Mouse (Mus musculus): Measurements from ENCODE around the gene Nbl1. TPM values are rescaled to one million over a fixed set of nuclear protein-coding genes. Genes with fewer than 3 reads are reported as not detected.
A peak's percentile ranks its signal among the peaks of the same experiment; 100 is the strongest.

Gene Nbl1
- 27.6 and 31.1 TPM in 2 replicates for polyA plus RNA-seq (2015; fragmentation: Nextera tagmentation; extraction: Ambion mirVana)

- Histone ChIP-seq H3K36me3 (ENCODE audit: insufficient read depth, low read length) (no peaks in the 10 kb centered on the region), H3K27ac (ENCODE audit: low read length) (peak within 1 kb of the TSS; percentile 0; the same call in 1 of the 2 replicates), H3K9ac (replicated peaks; ENCODE audit: low read length) (peak within 1 kb of the TSS; percentile 89), H3K4me2 (replicated peaks; ENCODE audit: low read depth, low read length) (peak within 1 kb of the TSS; percentile 98), H3K4me1 (ENCODE audit: insufficient read depth, low read length) (peaks cover 27% of the 10 kb centered on the region), H3K27me3 (ENCODE audit: insufficient read depth, low read length) (peaks cover 8% of the 10 kb centered on the region), H3K4me3 (ENCODE audit: low read length) (peak within 1 kb of the TSS; percentile 53), H3K9me3 (ENCODE audit: low read length) (peaks cover 6% of the 10 kb centered on the region)
- under 1% methylated on average over 71 of the region's 105 CpGs for WGBS
- ATAC-seq (ENCODE audit: low FRiP score, low TSS enrichment), result peak; percentile 53
These were observed at the start of gene Nbl1 for GRCm38 (mm10) chr4:139092356-139093195. Nbl1 (minus strand) TSS chr4:139092993.

GRCm38 (mm10) chr4:139141785-139142184 lies 49.0 kb upstream of the Nbl1 start:
- 80% methylated on average over 6 of the region's 6 CpGs for WGBS
- no peaks in the 10 kb centered on the region for H3K27me3 ChIP-seq (ENCODE audit: insufficient read depth, low read length)
- no peak overlapping the region for H3K9ac ChIP-seq (replicated peaks; ENCODE audit: low read length)
- no peaks in the 10 kb centered on the region for H3K9me3 ChIP-seq (ENCODE audit: low read length)
- H3K27ac ChIP-seq (ENCODE audit: low read length), result no peak overlapping the region
- no peak for ATAC-seq (ENCODE audit: low FRiP score, low TSS enrichment)
- H3K4me2 ChIP-seq (replicated peaks; ENCODE audit: low read depth, low read length), result no peak overlapping the region
- H3K4me3 ChIP-seq (ENCODE audit: low read length), result no peak overlapping the region
- H3K36me3 ChIP-seq (ENCODE audit: insufficient read depth, low read length), result no peaks in the 10 kb centered on the region
- peaks cover 13% of the 10 kb centered on the region for H3K4me1 ChIP-seq (ENCODE audit: insufficient read depth, low read length)

GRCm38 (mm10) chr4:139140267-139140666 lies 47.5 kb upstream of the Nbl1 start:
- no peak overlapping the region for H3K27ac ChIP-seq (ENCODE audit: low read length)
- no peak overlapping the region for H3K4me3 ChIP-seq (ENCODE audit: low read length)
- H3K9me3 ChIP-seq (ENCODE audit: low read length), result no peaks in the 10 kb centered on the region
- 57% methylated on average over 2 of the region's 2 CpGs for WGBS
- peaks cover 13% of the 10 kb centered on the region for H3K4me1 ChIP-seq (ENCODE audit: insufficient read depth, low read length)
- H3K9ac ChIP-seq (replicated peaks; ENCODE audit: low read length), result no peak overlapping the region
- H3K4me2 ChIP-seq (replicated peaks; ENCODE audit: low read depth, low read length), result no peak overlapping the region
- H3K27me3 ChIP-seq (ENCODE audit: insufficient read depth, low read length), result no peaks in the 10 kb centered on the region
- no peak for ATAC-seq (ENCODE audit: low FRiP score, low TSS enrichment)
- H3K36me3 ChIP-seq (ENCODE audit: insufficient read depth, low read length), result no peaks in the 10 kb centered on the region

- 91% methylated on average over 2 of the region's 2 CpGs for WGBS
- Histone ChIP-seq H3K36me3 (ENCODE audit: insufficient read depth, low read length) (no peaks in the 10 kb centered on the region), H3K27me3 (ENCODE audit: insufficient read depth, low read length) (no peaks in the 10 kb centered on the region), H3K4me1 (ENCODE audit: insufficient read depth, low read length) (0 out of 2 replicates have a peak, but pooled peaks cover 4% of the 10 kb centered on the region), H3K4me3 (ENCODE audit: low read length) (no peak overlapping the region), H3K9ac (replicated peaks; ENCODE audit: low read length) (no peak overlapping the region), H3K4me2 (replicated peaks; ENCODE audit: low read depth, low read length) (no peak overlapping the region), H3K27ac (ENCODE audit: low read length) (no peak overlapping the region), H3K9me3 (ENCODE audit: low read length) (no peaks in the 10 kb centered on the region)
- no peak for ATAC-seq (ENCODE audit: low FRiP score, low TSS enrichment)
These were observed 43.2 kb upstream of the Nbl1 start for GRCm38 (mm10) chr4:139136011-139136410.

- no peaks in the 10 kb centered on the region for H3K36me3 ChIP-seq (ENCODE audit: insufficient read depth, low read length)
- ATAC-seq (ENCODE audit: low FRiP score, low TSS enrichment), result no peak
- H3K4me2 ChIP-seq (replicated peaks; ENCODE audit: low read depth, low read length), result no peak overlapping the region
- H3K4me3 ChIP-seq (ENCODE audit: low read length), result no peak overlapping the region
- H3K9me3 ChIP-seq (ENCODE audit: low read length), result no peaks in the 10 kb centered on the region
- H3K27ac ChIP-seq (ENCODE audit: low read length), result no peak overlapping the region
- 76% methylated on average over 5 of the region's 5 CpGs for WGBS
- no peaks in the 10 kb centered on the region for H3K27me3 ChIP-seq (ENCODE audit: insufficient read depth, low read length)
- H3K9ac ChIP-seq (replicated peaks; ENCODE audit: low read length), result no peak overlapping the region
- H3K4me1 ChIP-seq (ENCODE audit: insufficient read depth, low read length), result peaks cover 19% of the 10 kb centered on the region
These were observed 40.3 kb upstream of the Nbl1 start for GRCm38 (mm10) chr4:139133109-139133508.

- Histone ChIP-seq H3K27me3 (ENCODE audit: insufficient read depth, low read length) (no peaks in the 10 kb centered on the region), H3K9me3 (ENCODE audit: low read length) (no peaks in the 10 kb centered on the region), H3K27ac (ENCODE audit: low read length) (no peak overlapping the region), H3K9ac (replicated peaks; ENCODE audit: low read length) (no peak overlapping the region), H3K36me3 (ENCODE audit: insufficient read depth, low read length) (no peaks in the 10 kb centered on the region), H3K4me1 (ENCODE audit: insufficient read depth, low read length) (peaks cover 19% of the 10 kb centered on the region), H3K4me3 (ENCODE audit: low read length) (no peak overlapping the region), H3K4me2 (replicated peaks; ENCODE audit: low read depth, low read length) (no peak overlapping the region)
- WGBS, result 76% methylated on average over 14 of the region's 14 CpGs
- no peak for ATAC-seq (ENCODE audit: low FRiP score, low TSS enrichment)
These were observed 39.3 kb upstream of the Nbl1 start for GRCm38 (mm10) chr4:139131858-139132672.

GRCm38 (mm10) chr4:139130701-139131549 lies 38.1 kb upstream of the Nbl1 start, which contains the start of gene Minos1:
Minos1 (minus strand) TSS chr4:139131113.
- no peaks in the 10 kb centered on the region for H3K27me3 ChIP-seq (ENCODE audit: insufficient read depth, low read length)
- peak within 1 kb of the TSS; percentile 78 for H3K4me2 ChIP-seq (replicated peaks; ENCODE audit: low read depth, low read length)
- no peaks in the 10 kb centered on the region for H3K36me3 ChIP-seq (ENCODE audit: insufficient read depth, low read length)
- H3K27ac ChIP-seq (ENCODE audit: low read length), result peak within 1 kb of the TSS; percentile 95
- ATAC-seq (ENCODE audit: low FRiP score, low TSS enrichment), result peak; percentile 97
- H3K9ac ChIP-seq (replicated peaks; ENCODE audit: low read length), result peak within 1 kb of the TSS; percentile 91
- H3K9me3 ChIP-seq (ENCODE audit: low read length), result no peaks in the 10 kb centered on the region
- under 1% methylated on average over 61 of the region's 63 CpGs for WGBS
- H3K4me1 ChIP-seq (ENCODE audit: insufficient read depth, low read length), result peaks cover 19% of the 10 kb centered on the region
- peak within 1 kb of the TSS; percentile 92 for H3K4me3 ChIP-seq (ENCODE audit: low read length)

GRCm38 (mm10) chr4:139129806-139130700 lies 37.3 kb upstream of the Nbl1 start:
- no peaks in the 10 kb centered on the region for H3K36me3 ChIP-seq (ENCODE audit: insufficient read depth, low read length)
- WGBS, result 2% methylated on average over 57 of the region's 57 CpGs
- H3K9ac ChIP-seq (replicated peaks; ENCODE audit: low read length), result peak overlapping the region; percentile 91
- H3K4me2 ChIP-seq (replicated peaks; ENCODE audit: low read depth, low read length), result peak overlapping the region; percentile 78
- peak overlapping the region; percentile 95 for H3K27ac ChIP-seq (ENCODE audit: low read length)
- ATAC-seq (ENCODE audit: low FRiP score, low TSS enrichment), result peak; percentile 62
- peak overlapping the region; percentile 92 for H3K4me3 ChIP-seq (ENCODE audit: low read length)
- H3K4me1 ChIP-seq (ENCODE audit: insufficient read depth, low read length), result peaks cover 19% of the 10 kb centered on the region
- H3K9me3 ChIP-seq (ENCODE audit: low read length), result no peaks in the 10 kb centered on the region
- no peaks in the 10 kb centered on the region for H3K27me3 ChIP-seq (ENCODE audit: insufficient read depth, low read length)

Data from kidney, embryonic 16.5 days (tissue).